In the genomic region with DNA sequence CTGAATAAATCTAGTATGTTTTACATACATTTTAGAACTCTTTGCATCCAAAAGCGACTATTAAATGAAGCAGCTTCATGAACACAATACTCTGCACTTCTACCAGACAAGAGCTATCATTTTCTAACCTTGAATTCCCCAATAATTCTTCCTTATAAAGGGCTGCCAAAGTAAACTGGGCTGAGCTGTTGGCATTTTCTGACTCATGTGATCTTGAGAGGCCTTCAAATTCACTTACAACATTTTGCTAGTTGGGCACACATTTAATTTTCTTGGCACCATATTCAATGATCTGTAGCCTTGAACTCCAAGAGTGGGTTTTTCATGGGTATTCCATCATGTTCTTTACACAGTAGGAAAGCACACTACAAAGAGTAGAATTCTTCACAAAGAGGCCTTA, we compare ENCODE assay signal across 13 mouse cellular contexts.
"Had no signal": no experiment of that assay in that cellular context is flagged by ENCODE, and none has a peak within 500 bp of the region (broad histone marks: within the 10 kb centered on the region; RNA-seq: fewer than 3 reads in every experiment).

No protein-coding gene starts in this region.

- DNase-seq: gastrocnemius, adult 2 months; gastrocnemius, postnatal 10 days; gastrocnemius, postnatal 25 days; heart, adult 18-20 months; heart, postnatal 10 days; heart, postnatal 4 days; kidney, adult 18-20 months; kidney, adult 9 months; kidney, postnatal 14 days; kidney, postnatal 36 days; layer of hippocampus, adult 9-11 months; layer of hippocampus, postnatal 36 days; left cerebral cortex, postnatal 4 days had no signal
